Mouse (Mus musculus): ENCODE measurements around the gene Mst1.

DNA sequence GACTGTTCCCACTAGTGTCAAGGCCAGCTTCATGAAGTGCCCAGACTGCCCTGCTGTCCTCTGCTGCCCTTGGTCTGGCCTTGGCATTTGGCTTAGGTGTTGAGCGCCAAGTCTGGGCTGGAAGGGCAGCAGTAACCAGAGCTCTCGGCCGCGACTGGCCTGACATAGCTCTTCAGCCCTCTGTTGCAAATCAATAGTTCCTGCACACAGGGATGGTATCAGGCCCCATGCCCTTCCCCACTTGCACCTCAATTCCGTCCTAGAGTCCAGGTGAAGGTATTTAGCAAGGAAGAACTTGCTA, 23.0 kb upstream of the Mst1 start:
- no peak for TF ChIP-seq CTCF (IDR thresholded peaks at IDR 0.05; ENCODE audit: control insufficient read depth, insufficient read depth, insufficient replicate concordance, low read depth, low read length)
- no peak for TF ChIP-seq POLR2A (IDR thresholded peaks at IDR 0.05; ENCODE audit: control insufficient read depth, low read depth, low read length)

Data from testis, adult 2 months (tissue).